Mouse (Mus musculus): ENCODE results near the gene Klhdc1. TPM values are rescaled to one million over a fixed set of nuclear protein-coding genes. Genes with fewer than 3 reads are reported as not detected.
A peak's percentile ranks its signal among the peaks of the same experiment; 100 is the strongest.

Klhdc1 gene
- polyA plus RNA-seq, 1 experiment from 2014 or later = 10.9 TPM

DNA sequence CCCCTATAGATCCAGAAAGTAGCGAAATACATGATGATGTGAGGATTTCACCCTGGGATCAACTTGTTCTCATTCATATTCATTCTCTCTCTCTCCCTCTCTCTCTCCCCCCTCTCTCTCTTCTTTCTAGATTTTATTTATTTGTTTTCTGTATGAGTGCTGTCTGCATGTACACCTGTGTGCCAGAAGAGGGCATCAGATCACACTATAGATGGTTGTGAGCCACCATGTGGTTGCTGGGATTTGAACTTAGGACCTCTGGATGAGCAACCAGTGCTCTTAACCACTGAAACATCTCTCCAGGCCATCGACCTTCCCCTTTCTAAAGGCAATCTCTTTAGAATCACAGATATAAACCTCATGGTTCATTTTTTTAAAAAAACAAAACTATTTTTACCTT, 32.5 kb upstream of the Klhdc1 start:
- no peak overlapping the region for H3K27ac ChIP-seq
- no peak overlapping the region for H3K9ac ChIP-seq
- H3K4me2 ChIP-seq = no peak overlapping the region
- H3K9me3 ChIP-seq (replicated peaks) = no peaks in the 10 kb centered on the region
- 88% methylated on average over 2 of the region's 2 CpGs for whole genome bisulfite sequencing
- peaks cover 5% of the 10 kb centered on the region; the same call in 1 of the 2 replicates for H3K4me1 ChIP-seq (replicated peaks)
- H3K27me3 ChIP-seq = no peaks in the 10 kb centered on the region
- H3K36me3 ChIP-seq = peaks cover 31% of the 10 kb centered on the region
- ATAC-seq (replicated peaks; ENCODE audit: insufficient number of reproducible peaks, insufficient read depth, low FRiP score, low read depth) = no peak
- no peak overlapping the region for H3K4me3 ChIP-seq

DNA sequence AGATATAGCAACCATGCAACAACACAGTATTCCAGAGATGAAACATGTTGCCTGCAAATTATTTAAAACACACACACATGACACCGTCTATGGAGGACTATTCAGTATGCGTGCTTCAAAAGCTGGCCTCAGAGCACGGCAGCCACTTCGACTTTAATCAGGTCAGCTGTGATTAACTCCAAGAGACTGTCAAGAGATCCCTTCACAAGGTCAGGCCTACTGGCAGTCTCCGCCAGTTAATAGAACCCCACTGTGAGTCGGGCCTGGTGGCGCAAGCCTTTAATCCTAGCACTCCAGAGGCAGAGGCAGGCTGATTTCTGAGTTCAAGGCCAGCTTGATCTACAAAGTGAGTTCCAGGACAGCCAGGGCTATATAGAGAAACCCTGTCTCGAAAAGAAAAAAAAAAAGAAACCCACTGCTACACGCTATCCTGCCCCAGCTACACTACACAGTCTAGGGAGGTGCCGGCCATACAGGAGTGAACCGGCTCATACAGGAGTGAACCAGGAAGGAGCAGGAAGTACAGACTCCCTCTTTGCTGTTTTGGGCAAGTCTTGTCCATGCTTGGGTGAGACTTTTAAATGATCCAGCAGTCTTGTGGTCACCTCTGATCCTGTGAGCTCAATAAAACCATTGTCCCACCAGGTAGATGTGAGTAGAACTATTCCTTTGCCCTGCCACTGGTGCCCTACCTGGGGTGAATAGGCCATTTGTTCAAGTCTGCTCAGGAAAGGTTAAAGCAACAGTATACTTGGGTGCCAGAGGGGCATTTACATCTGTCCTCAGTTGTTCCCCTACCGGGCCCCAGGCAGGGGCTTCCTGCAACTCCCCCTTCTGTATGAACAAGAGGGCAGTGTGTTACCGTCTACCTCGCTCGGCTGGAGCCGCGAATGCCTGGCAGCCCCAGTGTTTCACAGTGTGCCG, 30.7 kb upstream of the Klhdc1 start:
- H3K4me1 ChIP-seq (replicated peaks) = peaks cover 5% of the 10 kb centered on the region; the same call in 1 of the 2 replicates
- 0 out of 2 replicates have a peak overlapping the region, but pooled peaks have one; percentile 12 for H3K27ac ChIP-seq
- no peaks in the 10 kb centered on the region for H3K9me3 ChIP-seq (replicated peaks)
- ATAC-seq (replicated peaks; ENCODE audit: insufficient number of reproducible peaks, insufficient read depth, low FRiP score, low read depth) = no peak
- 84% methylated on average over 18 of the region's 18 CpGs for WGBS
- no peak overlapping the region for H3K4me2 ChIP-seq
- no peaks in the 10 kb centered on the region for H3K27me3 ChIP-seq
- no peak overlapping the region for H3K9ac ChIP-seq
- no peak overlapping the region for H3K4me3 ChIP-seq
- H3K36me3 ChIP-seq = peaks cover 40% of the 10 kb centered on the region

DNA sequence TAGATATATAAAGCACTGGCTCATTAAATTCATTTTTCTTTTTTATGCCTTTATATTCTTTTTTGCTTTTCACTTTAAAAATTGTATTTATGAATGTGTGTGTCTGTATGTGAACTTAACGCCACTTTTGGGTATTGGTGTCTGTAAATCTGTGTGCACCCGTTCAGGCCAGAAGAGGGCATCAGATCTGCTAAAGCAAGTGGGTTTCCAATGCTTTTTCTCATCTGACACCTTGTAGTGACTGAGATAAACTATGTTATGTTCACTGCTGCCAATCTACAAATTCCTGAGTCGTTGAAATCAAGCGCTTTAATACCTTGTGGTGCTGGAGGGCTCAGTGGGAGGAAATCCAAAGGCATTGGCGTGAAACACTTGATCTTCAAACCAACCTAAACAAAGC, 29.9 kb upstream of the Klhdc1 start:
- H3K4me3 ChIP-seq = no peak overlapping the region
- 0 out of 2 replicates have a peak, but pooled peaks have one; percentile 35 for ATAC-seq (replicated peaks; ENCODE audit: insufficient number of reproducible peaks, insufficient read depth, low FRiP score, low read depth)
- H3K9ac ChIP-seq = no peak overlapping the region
- H3K9me3 ChIP-seq (replicated peaks) = no peaks in the 10 kb centered on the region
- no peaks in the 10 kb centered on the region for H3K27me3 ChIP-seq
- peaks cover 5% of the 10 kb centered on the region; the same call in 1 of the 2 replicates for H3K4me1 ChIP-seq (replicated peaks)
- H3K36me3 ChIP-seq = peaks cover 40% of the 10 kb centered on the region
- 0 out of 2 replicates have a peak overlapping the region, but pooled peaks have one; percentile 18 for H3K27ac ChIP-seq
- H3K4me2 ChIP-seq = no peak overlapping the region
- 44% methylated on average over 5 of the region's 5 CpGs for WGBS

DNA sequence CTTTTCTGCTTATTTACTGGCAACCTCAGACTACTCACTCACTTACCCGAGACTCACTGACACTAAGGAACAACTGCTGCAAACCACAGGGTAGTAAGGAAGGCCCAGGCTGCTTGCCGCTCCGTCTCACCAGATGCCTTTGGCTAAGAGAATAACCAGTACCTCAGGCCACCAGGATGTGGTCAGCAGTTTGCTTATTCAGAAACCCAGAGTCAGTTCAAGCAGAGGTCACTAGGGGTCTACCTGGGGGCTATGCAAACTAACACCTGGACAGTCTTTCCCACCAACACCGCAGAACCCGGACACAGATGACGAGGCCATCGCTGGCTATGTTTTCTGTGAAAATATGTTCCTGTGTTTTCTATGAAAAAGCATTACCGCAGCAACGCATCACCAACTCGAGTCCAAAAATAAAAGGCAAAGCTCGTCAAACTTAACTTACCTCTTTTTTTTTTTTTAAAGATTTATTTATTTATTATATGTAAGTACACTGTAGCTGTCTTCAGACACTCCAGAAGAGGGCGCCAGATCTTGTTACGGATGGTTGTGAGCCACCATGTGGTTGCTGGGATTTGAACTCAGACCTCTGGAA, 27.7 kb upstream of the Klhdc1 start:
- Histone ChIP-seq H3K4me1 (replicated peaks) (peaks cover 5% of the 10 kb centered on the region; the same call in 1 of the 2 replicates), H3K9me3 (replicated peaks) (no peaks in the 10 kb centered on the region), H3K36me3 (peaks cover 39% of the 10 kb centered on the region), H3K4me2 (no peak overlapping the region), H3K4me3 (no peak overlapping the region), H3K27ac (no peak overlapping the region), H3K9ac (no peak overlapping the region), H3K27me3 (no peaks in the 10 kb centered on the region)
- no peak for ATAC-seq (replicated peaks; ENCODE audit: insufficient number of reproducible peaks, insufficient read depth, low FRiP score, low read depth)
- WGBS = 92% methylated on average over 13 of the region's 13 CpGs

- Histone ChIP-seq H3K36me3 (peaks cover 34% of the 10 kb centered on the region), H3K9ac (no peak overlapping the region), H3K4me2 (no peak overlapping the region), H3K4me1 (replicated peaks) (peaks cover 5% of the 10 kb centered on the region; the same call in 1 of the 2 replicates), H3K4me3 (no peak overlapping the region), H3K27ac (no peak overlapping the region), H3K9me3 (replicated peaks) (no peaks in the 10 kb centered on the region), H3K27me3 (no peaks in the 10 kb centered on the region)
- no peak for ATAC-seq (replicated peaks; ENCODE audit: insufficient number of reproducible peaks, insufficient read depth, low FRiP score, low read depth)
- WGBS = 95% methylated on average over 7 of the region's 7 CpGs
Observed at GRCm38 (mm10) chr12:69214393-69214792, 26.6 kb upstream of the Klhdc1 start.

DNA sequence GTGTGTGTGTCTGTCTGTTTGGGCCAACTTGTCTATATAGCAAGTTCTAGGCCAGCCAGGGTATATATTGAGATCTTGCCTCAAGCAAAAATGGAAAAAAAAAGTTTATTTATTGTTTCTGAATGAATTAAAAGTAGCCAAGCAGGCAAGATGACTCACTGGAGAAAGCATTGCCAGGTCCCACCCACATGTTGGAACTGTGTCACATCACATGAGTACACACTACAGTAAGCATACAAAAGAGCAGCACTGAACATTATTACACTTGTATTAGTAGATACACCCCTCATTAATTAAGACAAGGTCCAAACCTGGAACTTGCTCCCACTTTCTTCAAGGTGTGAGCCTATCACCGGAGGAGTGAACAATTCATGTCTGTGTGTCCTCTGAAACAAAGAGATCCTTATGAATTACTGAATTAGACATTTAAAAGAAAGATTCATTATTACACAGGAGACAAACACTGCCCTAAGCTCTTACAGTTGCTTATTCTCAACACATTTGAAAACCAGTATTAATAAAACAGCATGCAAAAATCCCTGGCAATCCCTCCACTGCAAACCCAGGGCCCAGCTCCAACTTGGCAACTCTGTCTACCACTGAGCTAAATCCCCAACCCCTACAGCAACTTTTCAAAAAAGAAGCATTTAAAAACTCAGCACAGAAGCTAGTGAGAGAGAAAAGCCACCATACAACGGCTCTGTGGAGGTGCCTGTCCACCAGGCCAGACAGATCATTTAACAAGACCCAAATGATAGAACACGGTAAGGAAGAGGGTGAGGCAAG, 25.8 kb upstream of the Klhdc1 start:
- Histone ChIP-seq H3K36me3 (peaks cover 34% of the 10 kb centered on the region), H3K4me1 (replicated peaks) (peaks cover 5% of the 10 kb centered on the region; the same call in 1 of the 2 replicates), H3K4me2 (no peak overlapping the region), H3K27ac (no peak overlapping the region), H3K9me3 (replicated peaks) (no peaks in the 10 kb centered on the region), H3K9ac (no peak overlapping the region), H3K27me3 (no peaks in the 10 kb centered on the region), H3K4me3 (no peak overlapping the region)
- 81% methylated on average over 3 of the region's 3 CpGs for WGBS
- no peak for ATAC-seq (replicated peaks; ENCODE audit: insufficient number of reproducible peaks, insufficient read depth, low FRiP score, low read depth)

GRCm38 (mm10) chr12:69216587-69216986, 24.4 kb upstream of the Klhdc1 start:
- no peak for ATAC-seq (replicated peaks; ENCODE audit: insufficient number of reproducible peaks, insufficient read depth, low FRiP score, low read depth)
- no peak overlapping the region for H3K4me3 ChIP-seq
- H3K27me3 ChIP-seq = no peaks in the 10 kb centered on the region
- no peak overlapping the region for H3K9ac ChIP-seq
- no peak overlapping the region for H3K27ac ChIP-seq
- no peaks in the 10 kb centered on the region for H3K4me1 ChIP-seq (replicated peaks)
- no peaks in the 10 kb centered on the region for H3K9me3 ChIP-seq (replicated peaks)
- WGBS = 85% methylated on average over 7 of the region's 7 CpGs
- H3K36me3 ChIP-seq = peaks cover 46% of the 10 kb centered on the region
- no peak overlapping the region for H3K4me2 ChIP-seq

GRCm38 (mm10) chr12:69220613-69221277, 20.2 kb upstream of the Klhdc1 start:
- ATAC-seq (replicated peaks; ENCODE audit: insufficient number of reproducible peaks, insufficient read depth, low FRiP score, low read depth) = no peak
- Histone ChIP-seq H3K4me1 (replicated peaks) (no peaks in the 10 kb centered on the region), H3K27me3 (no peaks in the 10 kb centered on the region), H3K4me2 (no peak overlapping the region), H3K4me3 (no peak overlapping the region), H3K9me3 (replicated peaks) (no peaks in the 10 kb centered on the region), H3K27ac (no peak overlapping the region), H3K36me3 (peaks cover 26% of the 10 kb centered on the region), H3K9ac (no peak overlapping the region)
- 87% methylated on average over 19 of the region's 19 CpGs for WGBS

- H3K9me3 ChIP-seq (replicated peaks) = no peaks in the 10 kb centered on the region
- peaks cover 9% of the 10 kb centered on the region for H3K4me1 ChIP-seq (replicated peaks)
- H3K4me3 ChIP-seq = peak within 1 kb of the TSS; percentile 90
- no peaks in the 10 kb centered on the region for H3K27me3 ChIP-seq
- peak; percentile 93 for ATAC-seq (replicated peaks; ENCODE audit: insufficient number of reproducible peaks, insufficient read depth, low FRiP score, low read depth)
- peak within 1 kb of the TSS; percentile 84 for H3K27ac ChIP-seq
- peak within 1 kb of the TSS; percentile 71 for H3K4me2 ChIP-seq
- WGBS = under 1% methylated on average over 37 of the region's 37 CpGs
- peaks cover 8% of the 10 kb centered on the region; the same call in 1 of the 2 replicates for H3K36me3 ChIP-seq
- H3K9ac ChIP-seq = peak within 1 kb of the TSS; percentile 64
Observed at GRCm38 (mm10) chr12:69227776-69228466, 13.1 kb upstream of the Klhdc1 start, which contains the start of gene Pole2. Pole2 (minus strand) TSS chr12:69228195.

DNA sequence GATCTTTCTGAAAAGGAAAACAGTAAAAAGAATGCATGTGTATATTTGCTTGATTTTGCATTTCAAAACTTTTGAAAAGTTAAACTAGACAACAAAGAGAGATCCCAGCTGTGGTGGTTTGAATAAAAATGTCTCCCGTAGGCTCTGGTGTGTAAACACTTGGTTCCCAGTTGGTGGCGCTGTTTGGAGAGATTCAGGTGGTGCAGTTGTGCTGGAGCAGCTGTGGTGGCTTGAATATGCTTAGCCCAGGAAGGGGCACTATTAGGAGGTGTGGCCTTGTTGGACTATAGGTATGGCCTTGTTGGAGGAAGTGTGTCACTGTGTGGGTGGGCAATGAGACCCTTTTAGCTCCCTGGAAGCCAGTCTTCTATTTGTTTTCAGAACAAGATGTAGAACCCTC, 11.7 kb upstream of the Klhdc1 start:
- Histone ChIP-seq H3K9ac (no peak overlapping the region), H3K27me3 (no peaks in the 10 kb centered on the region), H3K4me1 (replicated peaks) (peaks cover 9% of the 10 kb centered on the region), H3K4me3 (no peak overlapping the region), H3K9me3 (replicated peaks) (no peaks in the 10 kb centered on the region), H3K36me3 (peaks cover 8% of the 10 kb centered on the region; the same call in 1 of the 2 replicates), H3K4me2 (no peak overlapping the region), H3K27ac (no peak overlapping the region)
- whole genome bisulfite sequencing = 66% methylated on average over 2 of the region's 2 CpGs
- no peak for ATAC-seq (replicated peaks; ENCODE audit: insufficient number of reproducible peaks, insufficient read depth, low FRiP score, low read depth)

Data from heart, embryonic 15.5 days (tissue).